Mouse (Mus musculus) hindbrain, postnatal 0 days (tissue): ENCODE measurements at regions not wholly inside any gene's neighbourhood (a gene's known extent, or its start where the extent isn't known, plus 50 kb on each side); places are given as distances from the start of the nearest gene placed in this dataset.
A peak's percentile ranks its signal among the peaks of the same experiment; 100 is the strongest.

Source experiments
- ATAC-seq: fragments of 200-750 bp; cut with Nextera tagmentation; 2 replicates; pipeline ENCODE4 v1.8.0; 2017; ENCODE audit warnings: mild to moderate bottlenecking, moderate TSS enrichment, moderate library complexity
- DNase-seq: peaks from one replicate; pipeline ENCODE4 v3.0.0-alpha.2; 2015; ENCODE audit warnings: low spot score
- H3K27ac ChIP-seq: fragments of 300-500 bp; sonication (generic); 2 replicates; pipeline ENCODE4 v1.5.1; 2014; ENCODE audit warnings: mild to moderate bottlenecking
- H3K27me3 ChIP-seq: fragments of 300-500 bp; sonication (generic); 2 replicates; pipeline ENCODE4 v1.6.1; 2014; ENCODE audit warnings: low read length, mixed read lengths; ENCODE audit not compliant: insufficient read depth
- H3K36me3 ChIP-seq: fragments of 300-500 bp; sonication (generic); 2 replicates; pipeline ENCODE4 v1.6.1; 2014; ENCODE audit warnings: low read length, mixed read lengths; ENCODE audit not compliant: insufficient read depth
- H3K4me1 ChIP-seq: fragments of 300-500 bp; sonication (generic); 2 replicates; pipeline ENCODE4 v1.6.1; 2014; ENCODE audit warnings: antibody characterized with exemption, low read length, mixed read lengths; ENCODE audit not compliant: insufficient read depth
- H3K4me2 ChIP-seq: fragments of 300-500 bp; sonication (generic); 2 replicates; pipeline ENCODE4 v1.6.1; 2014; ENCODE audit warnings: low read depth, mild to moderate bottlenecking, low read length, moderate library complexity, mixed read lengths
- H3K4me3 ChIP-seq: fragments of 300-500 bp; sonication (generic); 2 replicates; pipeline ENCODE4 v1.5.1; 2014; ENCODE audit warnings: low read length
- H3K9ac ChIP-seq: fragments of 300-500 bp; sonication (generic); replicated peaks from 2 replicates; pipeline ENCODE4 v1.6.1; 2014; ENCODE audit warnings: mild to moderate bottlenecking, low read length, moderate library complexity, mixed read lengths
- H3K9me3 ChIP-seq: fragments of 300-500 bp; sonication (generic); 2 replicates; pipeline ENCODE4 v1.6.1; 2016; ENCODE audit warnings: low read length, mixed read lengths
- CTCF ChIP-seq: IDR thresholded peaks from 2 replicates; pipeline ENCODE4 v1.5.1; 2016; ENCODE audit warnings: antibody characterized with exemption, control low read depth, low read depth
- WGBS: fragments of 180-500 bp; shearing (Covaris S2); extraction: QIAGEN DNeasy Blood & Tissue Kit; methylation state at CpG from one replicate; pipeline ENCODE4 v1.1.7; 2014; 5-methylcytosine and 5-hydroxymethylcytosine counted together

DNA sequence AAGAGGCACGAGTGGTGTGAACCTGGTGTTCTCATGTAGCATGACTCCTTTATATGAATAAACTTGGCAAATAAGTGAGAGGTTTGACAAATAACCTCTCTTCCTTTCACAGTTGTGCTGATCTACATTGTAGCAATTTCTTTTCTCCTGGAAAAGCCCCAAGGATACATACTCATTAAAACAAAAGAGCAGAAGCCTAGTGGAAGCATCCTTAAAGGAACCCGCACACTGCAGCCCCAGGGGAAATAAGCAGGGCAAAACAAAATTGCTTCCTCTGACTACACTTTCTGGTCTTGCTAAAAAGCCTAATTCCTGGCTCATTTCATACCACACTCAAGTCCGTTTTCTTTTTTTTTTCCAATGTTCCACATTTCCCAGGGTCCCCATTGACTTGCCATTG is 72.7 kb upstream of the Gm10184 start:
- Histone ChIP-seq H3K9me3 (no peaks in the 10 kb centered on the region), H3K9ac (no peak overlapping the region), H3K4me3 (no peak overlapping the region), H3K27me3 (no peaks in the 10 kb centered on the region), H3K36me3 (no peaks in the 10 kb centered on the region), H3K4me2 (no peak overlapping the region), H3K4me1 (no peaks in the 10 kb centered on the region), H3K27ac (no peak overlapping the region)
- ATAC-seq (no peak), DNase-seq (peak; percentile 44)
- 47% methylated on average over 3 of the region's 3 CpGs for WGBS
- no peak for TF ChIP-seq CTCF

- TF ChIP-seq CTCF = no peak
- Histone ChIP-seq H3K36me3 (no peaks in the 10 kb centered on the region), H3K27me3 (no peaks in the 10 kb centered on the region), H3K4me3 (no peak overlapping the region), H3K4me1 (no peaks in the 10 kb centered on the region), H3K4me2 (no peak overlapping the region), H3K9ac (no peak overlapping the region), H3K9me3 (no peaks in the 10 kb centered on the region), H3K27ac (no peak overlapping the region)
- ATAC-seq = no peak
- WGBS = 36% methylated on average over 5 of the region's 5 CpGs
- no peak for DNase-seq
Observed at GRCm38 (mm10) chr17:89979055-89979853, 69.0 kb upstream of the Gm10184 start.

DNA sequence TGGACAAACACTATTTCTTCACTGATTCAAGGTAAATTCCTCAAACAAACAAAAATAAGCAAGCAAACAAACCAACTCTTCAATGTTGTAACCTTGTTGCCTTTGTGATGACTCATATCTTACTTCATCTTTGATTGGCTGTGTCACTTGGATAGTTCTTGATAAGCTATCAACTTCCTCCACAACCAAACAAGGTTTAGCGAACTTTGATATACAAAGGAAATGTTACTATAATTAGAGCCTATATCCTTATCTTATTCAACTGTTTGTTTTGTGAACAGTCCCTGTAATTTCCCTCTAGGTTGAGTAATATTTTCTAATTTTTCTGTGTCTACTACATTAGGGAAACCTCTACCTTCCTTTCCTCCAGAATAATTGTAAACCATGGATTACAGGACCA is 52.8 kb upstream of the Gm10184 start:
- DNase-seq (no peak), ATAC-seq (no peak)
- TF ChIP-seq CTCF = no peak
- H3K27me3 ChIP-seq = no peaks in the 10 kb centered on the region
- H3K9ac ChIP-seq = no peak overlapping the region
- no peaks in the 10 kb centered on the region for H3K4me1 ChIP-seq
- no peak overlapping the region for H3K4me3 ChIP-seq
- H3K4me2 ChIP-seq = no peak overlapping the region
- no peaks in the 10 kb centered on the region for H3K9me3 ChIP-seq
- H3K27ac ChIP-seq = no peak overlapping the region
- WGBS = 94% methylated on average over 1 of the region's 1 CpGs
- H3K36me3 ChIP-seq = no peaks in the 10 kb centered on the region

DNA sequence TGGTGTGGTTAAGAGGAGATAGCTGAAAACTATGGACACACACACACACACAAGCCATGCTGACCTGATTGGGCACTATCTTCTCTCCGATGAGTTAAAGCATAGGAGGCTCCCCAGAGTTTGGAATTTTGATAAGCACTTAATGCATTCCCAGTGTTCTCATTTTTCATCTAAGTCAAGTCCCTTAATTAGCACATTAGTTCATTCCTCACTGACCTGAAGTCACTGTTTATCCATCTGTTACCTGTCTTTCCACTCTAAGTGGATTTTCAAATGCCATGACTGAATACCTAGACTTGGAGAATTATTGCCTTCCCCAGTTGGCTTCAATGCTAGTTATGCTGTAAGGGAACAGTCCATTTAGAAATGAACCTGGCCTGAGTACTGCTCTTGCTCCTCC is 51.2 kb upstream of the Gm10184 start:
- WGBS = 88% methylated on average over 1 of the region's 1 CpGs
- H3K27ac ChIP-seq = no peak overlapping the region
- no peak for TF ChIP-seq CTCF
- H3K4me2 ChIP-seq = no peak overlapping the region
- no peaks in the 10 kb centered on the region for H3K36me3 ChIP-seq
- no peaks in the 10 kb centered on the region for H3K9me3 ChIP-seq
- DNase-seq = no peak
- no peaks in the 10 kb centered on the region for H3K4me1 ChIP-seq
- no peak overlapping the region for H3K4me3 ChIP-seq
- H3K9ac ChIP-seq = no peak overlapping the region
- ATAC-seq = no peak
- H3K27me3 ChIP-seq = no peaks in the 10 kb centered on the region

DNA sequence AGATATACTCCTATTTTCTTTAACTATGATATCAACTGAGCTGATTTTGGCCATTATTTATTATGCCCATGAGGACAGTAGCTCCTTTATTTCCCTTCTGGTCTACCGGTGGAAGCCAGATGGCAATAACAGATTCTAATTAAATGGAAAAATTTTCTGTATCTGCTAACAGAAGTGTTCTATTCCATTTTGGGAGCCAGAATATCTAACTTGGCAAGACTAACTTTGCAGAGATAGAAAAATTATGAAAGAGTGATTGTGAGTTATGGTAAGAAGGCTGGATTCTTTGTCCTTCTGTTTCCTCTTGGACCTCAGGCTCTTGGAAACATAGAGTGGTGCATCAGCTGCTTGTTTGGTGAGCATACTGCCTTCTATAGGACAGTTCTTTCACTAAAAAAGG is 50.1 kb upstream of the Gm10184 start:
- no peak for DNase-seq

More for the DNA sequence above, 50.1 kb upstream of the Gm10184 start:
- Histone ChIP-seq H3K27ac (no peak overlapping the region), H3K4me1 (no peaks in the 10 kb centered on the region), H3K9me3 (no peaks in the 10 kb centered on the region), H3K27me3 (no peaks in the 10 kb centered on the region), H3K9ac (no peak overlapping the region), H3K4me3 (no peak overlapping the region), H3K4me2 (no peak overlapping the region), H3K36me3 (no peaks in the 10 kb centered on the region)
- WGBS = 64% methylated on average over 1 of the region's 1 CpGs
- no peak for ATAC-seq
- TF ChIP-seq CTCF = no peak
